Mouse (Mus musculus) 416B (cell line): ENCODE data around the gene Chst11.
A peak's percentile ranks its signal among the peaks of the same experiment; 100 is the strongest.

Experiments used
- DNase-seq: peaks from one replicate; pipeline ENCODE4 v3.0.0; 2011; ENCODE audit warnings: low read depth

Gene Chst11

GRCm38 (mm10) chr10:83178151-83178550, 192.9 kb downstream of the Chst11 start:
- no peak for DNase-seq

GRCm38 (mm10) chr10:83178661-83179060, 193.4 kb downstream of the Chst11 start:
- DNase-seq: no peak

GRCm38 (mm10) chr10:83181831-83182572, 196.7 kb downstream of the Chst11 start:
- no peak for DNase-seq

GRCm38 (mm10) chr10:83182573-83182960, 197.3 kb downstream of the Chst11 start:
- DNase-seq: peak; percentile 64

GRCm38 (mm10) chr10:83183634-83184479, 198.6 kb downstream of the Chst11 start:
- DNase-seq: peak; percentile 81

GRCm38 (mm10) chr10:83184480-83185069, 199.3 kb downstream of the Chst11 start:
- DNase-seq: peak; percentile 71

- DNase-seq: no peak
Observed at GRCm38 (mm10) chr10:83185121-83185520, 199.8 kb downstream of the Chst11 start.

DNA sequence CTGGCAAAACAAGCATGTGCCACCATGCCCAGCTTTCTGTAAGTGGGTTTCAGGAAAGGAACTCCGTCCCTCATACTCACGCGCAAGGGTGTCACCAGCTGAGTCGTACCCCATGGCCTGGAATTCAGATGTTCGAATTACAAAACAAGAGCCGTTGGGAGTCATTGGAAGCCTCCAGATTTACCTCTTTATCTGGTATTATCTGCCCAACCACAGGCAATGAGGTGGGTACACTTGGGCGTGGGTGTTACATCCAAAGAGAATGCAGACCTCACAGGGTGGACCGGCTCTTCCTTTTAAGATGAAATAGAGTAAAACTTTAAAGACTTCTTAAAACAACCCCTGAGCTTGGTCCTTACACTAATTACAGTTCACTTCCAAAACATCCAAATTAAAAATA, 200.9 kb downstream of the Chst11 start:
- DNase-seq: no peak

- no peak for DNase-seq
Observed at GRCm38 (mm10) chr10:83186984-83187383, 201.7 kb downstream of the Chst11 start.

DNA sequence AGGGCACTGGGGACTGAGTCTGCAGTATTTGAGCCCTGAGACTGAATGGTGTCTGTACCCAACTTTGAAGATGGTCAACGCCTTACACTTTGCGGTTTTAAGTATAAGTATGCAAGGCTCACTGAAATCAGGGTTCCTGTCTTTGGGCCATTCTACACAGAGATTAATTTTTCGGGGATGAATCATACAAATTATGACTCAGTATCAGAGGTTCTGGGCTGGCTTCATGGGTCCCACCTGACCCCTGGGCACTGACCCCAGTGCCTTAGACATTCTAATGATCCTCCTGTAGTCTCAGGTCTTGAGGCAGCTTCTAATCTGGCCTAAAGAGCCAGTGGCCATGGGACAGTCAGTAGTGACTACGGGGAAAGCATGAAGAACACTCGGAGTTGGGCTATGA, 203.8 kb downstream of the Chst11 start:
- no peak for DNase-seq

DNA sequence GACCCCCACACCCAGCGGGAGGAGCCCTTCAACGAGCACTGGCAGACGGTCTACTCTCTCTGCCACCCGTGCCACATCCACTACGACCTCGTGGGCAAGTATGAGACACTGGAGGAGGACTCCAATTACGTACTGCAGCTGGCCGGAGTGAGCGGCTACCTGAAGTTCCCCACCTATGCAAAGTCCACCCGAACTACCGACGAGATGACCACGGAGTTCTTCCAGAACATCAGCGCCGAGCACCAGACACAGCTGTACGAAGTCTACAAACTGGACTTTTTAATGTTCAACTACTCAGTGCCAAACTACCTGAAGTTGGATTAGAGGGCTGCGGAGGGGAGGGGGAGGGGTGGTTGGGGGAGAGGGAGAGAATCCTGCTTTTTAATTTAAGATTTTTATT, 206.2 kb downstream of the Chst11 start:
- no peak for DNase-seq

DNA sequence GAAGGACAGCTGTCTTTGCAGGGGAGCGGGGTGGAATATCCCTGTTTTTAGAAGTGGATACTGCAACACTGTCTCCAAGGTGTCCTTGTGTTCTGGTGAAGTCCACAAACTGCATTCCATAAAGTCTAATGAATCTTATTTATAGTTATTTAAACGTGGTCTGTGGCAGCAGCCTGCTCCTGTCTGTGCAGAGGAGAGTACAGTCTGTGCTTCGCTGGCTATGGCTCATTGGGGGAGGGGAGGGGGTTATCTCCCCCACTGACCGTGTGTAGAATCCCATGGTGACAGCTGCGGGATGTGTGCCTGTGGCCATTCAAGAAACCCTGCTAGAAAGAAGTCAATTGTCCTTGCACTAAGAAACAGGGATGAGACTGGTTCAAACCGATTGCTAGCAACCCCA, 206.7 kb downstream of the Chst11 start:
- no peak for DNase-seq

- peak; percentile 77 for DNase-seq
Observed at GRCm38 (mm10) chr10:83197690-83198336, 212.5 kb downstream of the Chst11 start.

DNA sequence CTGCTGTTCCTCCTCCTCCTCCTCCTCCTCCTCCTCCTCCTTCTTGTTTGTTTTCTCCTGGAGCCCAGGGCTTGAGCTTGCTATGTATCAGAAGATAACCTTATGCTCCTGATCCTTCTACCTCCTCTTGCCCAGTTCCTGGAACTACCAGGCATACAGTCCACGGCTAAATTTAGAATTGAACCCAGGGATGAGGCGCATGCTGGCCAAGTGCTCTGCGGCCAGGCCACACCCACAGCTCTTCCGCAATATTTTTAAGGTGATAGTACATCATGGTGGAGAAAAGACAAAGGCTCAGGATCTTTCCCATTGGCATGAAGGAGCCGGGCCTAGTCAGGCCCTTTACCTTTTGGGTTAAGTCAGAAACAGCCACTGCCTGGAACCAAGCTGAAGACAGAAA, 213.4 kb downstream of the Chst11 start:
- DNase-seq: peak; percentile 28

- DNase-seq: no peak
Observed at GRCm38 (mm10) chr10:83199290-83199689, 214.0 kb downstream of the Chst11 start.

GRCm38 (mm10) chr10:83201525-83201924, 216.2 kb downstream of the Chst11 start:
- no peak for DNase-seq

DNA sequence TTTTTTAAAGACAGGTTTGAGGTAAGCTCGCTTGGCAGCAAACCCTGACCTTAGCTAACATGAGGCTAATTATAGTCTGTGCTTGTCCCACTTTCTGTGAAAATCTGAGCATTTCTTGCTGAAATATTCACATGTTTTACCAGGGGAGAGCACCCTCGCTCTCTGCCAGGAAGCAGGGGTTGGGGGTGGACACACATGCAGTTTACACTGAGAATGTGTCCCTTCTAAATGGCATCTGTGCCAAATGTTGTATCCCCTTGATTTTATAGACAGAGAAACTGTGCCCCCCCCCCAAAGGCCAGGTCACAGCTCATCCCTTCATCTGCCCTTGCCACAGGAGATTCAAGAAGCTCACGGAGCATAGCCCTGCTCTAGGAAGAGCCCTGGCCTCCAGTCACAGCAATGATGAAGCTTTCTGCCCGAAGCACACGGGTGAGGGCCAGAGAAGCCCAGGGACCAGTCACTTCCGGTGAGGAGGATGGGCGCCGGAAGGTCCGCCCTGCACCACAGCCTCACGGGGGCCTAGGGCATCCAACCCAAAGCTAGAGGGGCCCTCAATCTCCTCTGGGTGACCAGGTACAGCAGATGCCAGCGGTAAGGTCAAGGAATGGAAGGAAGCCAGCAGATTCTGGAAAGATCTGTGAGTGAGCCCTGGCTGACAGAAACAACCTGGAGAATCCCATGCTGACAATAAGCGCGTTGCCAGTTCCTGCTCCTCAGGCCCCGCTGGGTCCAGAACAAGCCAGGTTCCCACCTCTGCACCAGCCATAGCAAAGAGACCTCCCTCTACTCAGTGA, 217.8 kb downstream of the Chst11 start:
- no peak for DNase-seq

- no peak for DNase-seq
Observed at GRCm38 (mm10) chr10:83208436-83208835, 223.1 kb downstream of the Chst11 start.

GRCm38 (mm10) chr10:83209388-83209787, 224.1 kb downstream of the Chst11 start:
- no peak for DNase-seq

DNA sequence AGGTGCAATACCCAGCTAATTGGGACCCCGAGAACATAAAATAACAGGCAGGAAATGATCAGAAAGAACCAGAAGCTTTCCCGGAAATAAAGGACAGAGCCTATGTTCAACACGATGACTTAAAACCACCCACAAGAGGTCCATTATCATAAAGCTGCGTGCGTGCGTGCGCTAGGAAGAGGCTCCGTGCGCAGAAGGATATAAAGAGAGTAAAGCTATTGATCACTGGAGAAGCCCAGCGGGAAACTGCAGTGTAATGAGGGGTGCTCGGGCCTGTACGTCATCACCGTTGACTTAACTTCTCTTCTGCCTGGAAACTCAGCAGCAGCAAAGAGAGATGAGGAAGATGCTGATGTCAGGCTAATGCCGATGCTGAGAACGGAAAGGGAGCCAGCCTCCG, 224.8 kb downstream of the Chst11 start:
- no peak for DNase-seq

- DNase-seq: peak; percentile 32
Observed at GRCm38 (mm10) chr10:83210968-83211583, 225.8 kb downstream of the Chst11 start.
